Mouse (Mus musculus): ENCODE results near the gene Pcgf2. TPM values are rescaled to one million over a fixed set of nuclear protein-coding genes. Genes with fewer than 3 reads are reported as not detected.
"Not testable (repeated sequence)": the region's sequence is repeated elsewhere in the genome, so short reads cannot be mapped to it uniquely, and the experiment has no call there.

Pcgf2 gene
- total RNA-seq, 2 experiments from 2014 or later, result 29.1 to 31.1 TPM

DNA sequence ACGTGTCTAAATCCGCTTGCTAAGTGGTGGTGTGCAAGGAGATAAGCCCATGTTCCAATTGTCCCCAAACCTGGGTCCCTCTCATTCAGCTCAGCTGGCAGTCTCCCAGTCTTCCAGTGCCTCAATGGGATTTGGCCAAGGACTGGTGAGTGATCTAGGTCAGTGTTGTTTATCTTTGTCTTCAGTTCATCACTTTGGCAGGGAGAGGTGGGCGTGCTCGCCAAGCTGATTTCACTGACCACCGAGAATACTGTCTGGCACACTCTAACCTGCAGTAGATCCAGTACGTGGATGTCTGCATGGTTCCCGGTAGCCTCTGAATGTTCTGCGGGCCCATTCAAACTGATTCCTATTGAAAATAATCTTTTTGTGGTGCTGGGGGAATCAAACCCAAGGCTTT is 13.6 kb upstream of the Pcgf2 start:
- Histone ChIP-seq H3K27ac (peak overlapping the region; percentile 43; the same call in 1 of the 2 replicates), H3K4me3 (no peak overlapping the region)
- no peak for DNase-seq (ENCODE audit: low spot score in 2 of 2)
- no peak for TF ChIP-seq CTCF (conservative IDR thresholded peaks at IDR 0.05)

GRCm38 (mm10) chr11:97712286-97712685 is 12.0 kb upstream of the Pcgf2 start:
- H3K4me3 ChIP-seq, result no peak overlapping the region
- H3K27ac ChIP-seq, result no peak overlapping the region
- DNase-seq (ENCODE audit: low spot score in 2 of 2), result no peak
- no peak for TF ChIP-seq CTCF (conservative IDR thresholded peaks at IDR 0.05)

- no peak for TF ChIP-seq CTCF (conservative IDR thresholded peaks at IDR 0.05)
- Histone ChIP-seq H3K4me3 (no peak overlapping the region), H3K27ac (no peak overlapping the region)
- no peak for DNase-seq (ENCODE audit: low spot score in 2 of 2)
Observed at GRCm38 (mm10) chr11:97711200-97711900, 11.1 kb upstream of the Pcgf2 start.

GRCm38 (mm10) chr11:97710067-97710466 is 9.8 kb upstream of the Pcgf2 start:
- DNase-seq (ENCODE audit: low spot score in 2 of 2); H3K27ac ChIP-seq; H3K4me3 ChIP-seq: not testable (repeated sequence)

DNA sequence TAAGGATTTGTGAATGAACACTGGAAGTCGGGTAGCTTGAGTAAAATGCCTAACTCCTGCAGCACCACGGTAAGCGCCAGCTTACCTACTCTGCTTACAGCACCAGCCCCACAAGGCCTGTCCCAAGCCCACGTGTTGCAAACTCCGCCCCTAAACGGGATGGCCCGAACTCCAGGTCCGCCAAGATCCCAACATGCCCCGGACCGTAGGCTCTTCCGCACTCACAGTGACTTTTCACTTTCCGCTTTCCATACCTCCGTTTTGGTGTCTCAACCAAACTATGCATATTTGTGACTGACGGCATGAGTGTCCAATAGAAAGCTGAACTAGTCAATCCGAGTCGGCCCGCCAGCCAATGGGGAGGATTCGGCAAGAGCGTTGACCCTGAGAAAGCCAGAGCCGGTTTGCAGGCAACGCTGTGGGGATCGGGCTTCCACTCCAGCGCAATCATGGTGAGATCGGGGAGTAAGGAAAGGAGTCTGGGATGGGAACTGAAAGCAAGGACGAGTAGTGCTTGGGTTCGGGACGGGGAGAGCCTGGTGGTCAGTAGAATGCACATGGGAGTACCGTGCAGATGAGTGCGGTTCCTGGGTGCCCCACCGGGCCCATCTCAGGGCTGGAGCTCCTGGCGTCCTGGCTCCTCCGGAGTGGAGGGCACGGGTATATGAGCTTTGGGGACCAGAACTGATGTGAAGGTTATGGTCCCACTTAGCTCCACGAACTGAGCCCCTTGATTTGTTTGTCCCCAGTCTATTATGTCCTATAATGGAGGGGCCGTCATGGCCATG is 2.9 kb upstream of the Pcgf2 start, which contains the start of gene Psmb3:
Gene Psmb3, plus strand, starts transcription at position 361 of the 788 bp plus-strand sequence.
- peak within 1 kb of the TSS; percentile 91 for H3K27ac ChIP-seq
- H3K4me3 ChIP-seq, result peak within 1 kb of the TSS; percentile 97
- no peak for TF ChIP-seq CTCF (conservative IDR thresholded peaks at IDR 0.05)
- DNase-seq (ENCODE audit: low spot score in 2 of 2), result peak; percentile 99

DNA sequence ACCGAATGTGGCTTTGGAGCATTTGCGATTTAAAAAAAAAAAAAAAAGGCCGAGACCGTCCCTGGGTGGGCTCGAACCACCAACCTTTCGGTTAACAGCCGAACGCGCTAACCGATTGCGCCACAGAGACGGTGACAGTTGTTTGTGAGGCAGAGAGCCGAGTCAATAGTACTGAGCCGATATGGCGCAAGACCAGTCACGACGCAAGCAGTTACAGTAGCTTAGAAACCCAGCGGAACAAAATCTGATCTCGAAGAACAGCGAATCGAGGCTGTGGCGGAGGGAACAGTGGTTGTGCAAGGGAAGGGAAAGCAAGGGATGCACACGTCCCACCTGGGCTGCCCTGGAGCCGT is 2.1 kb upstream of the Pcgf2 start:
- peak; percentile 86 to 91 for DNase-seq (ENCODE audit: low spot score in 2 of 2)
- peak overlapping the region; percentile 91 for H3K27ac ChIP-seq
- no peak for TF ChIP-seq CTCF (conservative IDR thresholded peaks at IDR 0.05)
- peak overlapping the region; percentile 97 for H3K4me3 ChIP-seq

DNA sequence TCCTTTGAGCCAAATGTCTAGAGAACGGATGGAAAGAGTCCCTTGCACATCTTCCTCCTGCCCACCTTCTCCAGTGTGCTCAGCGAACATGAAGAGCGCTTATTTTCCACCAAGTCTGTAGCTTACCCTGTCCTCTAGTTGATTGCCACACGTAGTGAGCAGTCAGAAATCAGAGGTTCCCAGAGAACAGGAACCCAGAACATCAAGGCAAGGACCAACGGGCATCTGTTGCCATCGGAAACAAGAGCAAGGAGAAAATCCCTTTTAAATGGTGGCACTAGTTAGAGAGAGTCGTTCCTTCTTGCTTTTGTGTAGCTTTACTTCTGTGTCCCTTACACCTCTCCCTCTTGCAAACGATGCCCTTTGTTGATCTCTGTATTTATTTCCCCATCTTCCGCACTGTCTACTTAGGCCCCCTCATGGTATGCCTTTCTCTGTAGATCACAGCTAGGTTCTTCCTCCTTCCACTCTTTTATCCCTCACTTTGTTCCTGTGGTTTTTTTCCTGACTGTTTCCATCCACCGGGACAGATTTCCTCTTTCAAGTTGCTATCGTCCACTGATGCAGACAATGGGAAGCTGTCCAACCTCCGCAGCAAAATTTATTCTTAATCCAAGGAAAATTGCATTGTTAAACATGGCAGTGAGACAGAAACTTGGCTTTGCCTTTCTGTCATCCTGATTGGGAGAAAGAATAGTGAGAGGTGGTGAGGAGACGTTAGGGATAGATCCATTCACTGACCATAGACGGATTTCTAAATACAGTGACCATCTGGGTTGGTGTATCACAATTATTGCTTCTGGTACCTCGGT is 1.5 kb upstream of the Pcgf2 start:
- no peak for DNase-seq (ENCODE audit: low spot score in 2 of 2)
- TF ChIP-seq CTCF (conservative IDR thresholded peaks at IDR 0.05), result no peak
- Histone ChIP-seq H3K4me3 (peak overlapping the region; percentile 97; the same call in 1 of the 2 replicates), H3K27ac (peak overlapping the region; percentile 91; the same call in 1 of the 2 replicates)

- H3K4me3 ChIP-seq, result peak overlapping the region; percentile 80
- DNase-seq (ENCODE audit: low spot score in 2 of 2), result no peak
- no peak for TF ChIP-seq CTCF (conservative IDR thresholded peaks at IDR 0.05)
- peak overlapping the region; percentile 95 for H3K27ac ChIP-seq
Observed at GRCm38 (mm10) chr11:97700746-97701580, 666 bp upstream of the Pcgf2 start.

- TF ChIP-seq CTCF (conservative IDR thresholded peaks at IDR 0.05), result no peak
- Histone ChIP-seq H3K27ac (peak overlapping the region; percentile 95), H3K4me3 (peak overlapping the region; percentile 80)
- DNase-seq (ENCODE audit: low spot score in 2 of 2), result peak; percentile 72 to 81
Observed at GRCm38 (mm10) chr11:97699626-97700002, 683 bp downstream of the Pcgf2 start.

- peak; percentile 56 for TF ChIP-seq CTCF (conservative IDR thresholded peaks at IDR 0.05)
- DNase-seq (ENCODE audit: low spot score in 2 of 2), result peak in 1 of 2 experiments; percentile 40
- H3K27ac ChIP-seq, result peak overlapping the region; percentile 87
Observed at GRCm38 (mm10) chr11:97698741-97699611, 1.3 kb downstream of the Pcgf2 start.

DNA sequence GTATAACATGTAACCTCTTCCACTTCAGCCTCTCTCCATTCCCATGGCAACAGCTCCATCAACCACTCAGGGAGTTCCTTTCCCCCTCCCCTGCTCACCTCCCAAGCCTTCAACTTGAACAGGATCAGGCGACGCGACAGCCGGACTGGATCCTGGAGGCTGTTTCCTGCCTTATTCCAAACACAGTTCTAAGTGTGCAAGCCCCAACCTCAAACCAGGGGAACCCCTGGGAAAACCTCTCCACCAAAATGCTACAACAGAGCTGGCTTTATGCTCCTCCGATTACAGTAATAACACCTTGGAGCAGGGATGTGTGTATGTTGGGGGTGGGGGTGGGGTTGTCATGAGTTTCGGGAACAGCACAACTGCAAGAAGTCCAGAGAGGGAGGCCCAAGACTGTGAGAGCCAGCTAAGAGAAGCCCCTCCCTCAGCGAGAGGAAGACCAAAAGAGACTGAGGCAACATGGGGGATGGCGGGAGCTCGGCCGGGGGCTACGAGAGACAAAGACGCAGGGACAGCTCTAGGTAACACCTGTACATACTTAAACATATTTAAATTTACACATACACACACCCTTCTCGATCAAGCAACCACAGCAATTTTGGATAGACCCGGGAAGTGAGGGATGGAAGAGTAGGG is 2.3 kb downstream of the Pcgf2 start:
- no peak for TF ChIP-seq CTCF (conservative IDR thresholded peaks at IDR 0.05)

More at GRCm38 (mm10) chr11:97698741-97699611, 1.3 kb downstream of the Pcgf2 start:
- H3K4me3 ChIP-seq, result peak overlapping the region; percentile 80

More for the DNA sequence above, 2.3 kb downstream of the Pcgf2 start:
- Histone ChIP-seq H3K27ac (peak overlapping the region; percentile 87; the same call in 1 of the 2 replicates), H3K4me3 (peak overlapping the region; percentile 80)
- DNase-seq (ENCODE audit: low spot score in 2 of 2), result no peak
